Mouse (Mus musculus): ENCODE data around the gene Fgf16.

Fgf16 gene

DNA sequence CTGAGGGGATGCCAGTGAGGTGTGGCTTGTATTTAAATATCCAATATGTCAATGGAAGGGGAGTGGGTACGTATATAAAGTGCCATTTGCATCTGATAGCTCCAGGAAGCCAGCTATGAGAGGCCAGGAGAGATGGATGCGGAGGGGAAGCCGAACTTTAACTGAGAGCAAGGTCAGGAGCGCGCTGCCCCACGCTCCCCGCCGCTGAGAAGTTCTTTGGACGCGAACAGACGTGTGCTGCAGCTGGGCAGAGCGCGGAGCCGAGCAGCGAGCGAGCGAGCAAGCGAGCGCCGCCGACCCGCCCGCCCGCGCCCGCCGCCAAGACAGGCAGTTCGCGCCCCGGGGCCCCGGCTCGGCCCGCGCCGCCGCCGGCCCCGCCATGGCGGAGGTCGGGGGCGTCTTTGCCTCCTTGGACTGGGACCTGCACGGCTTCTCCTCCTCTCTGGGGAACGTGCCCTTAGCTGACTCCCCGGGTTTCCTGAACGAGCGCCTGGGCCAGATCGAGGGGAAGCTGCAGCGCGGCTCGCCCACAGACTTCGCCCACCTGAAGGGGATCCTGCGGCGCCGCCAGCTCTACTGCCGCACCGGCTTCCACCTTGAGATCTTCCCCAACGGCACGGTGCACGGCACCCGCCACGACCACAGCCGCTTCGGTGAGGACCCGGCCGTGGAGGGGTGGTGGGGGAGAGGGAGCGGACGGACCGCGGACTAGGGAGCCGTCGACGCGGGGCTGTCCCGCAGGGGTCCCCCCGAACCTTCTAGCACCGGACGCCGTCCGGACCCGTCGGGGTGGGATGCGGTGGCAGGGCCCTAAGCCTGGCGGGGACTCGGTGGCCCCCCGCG is at the start of gene Fgf16:
TSS of gene Fgf16 (plus strand) at position 118 of the 843 bp plus-strand sequence.
- DNase-seq (ENCODE audit: low spot score): peak; percentile 6

DNA sequence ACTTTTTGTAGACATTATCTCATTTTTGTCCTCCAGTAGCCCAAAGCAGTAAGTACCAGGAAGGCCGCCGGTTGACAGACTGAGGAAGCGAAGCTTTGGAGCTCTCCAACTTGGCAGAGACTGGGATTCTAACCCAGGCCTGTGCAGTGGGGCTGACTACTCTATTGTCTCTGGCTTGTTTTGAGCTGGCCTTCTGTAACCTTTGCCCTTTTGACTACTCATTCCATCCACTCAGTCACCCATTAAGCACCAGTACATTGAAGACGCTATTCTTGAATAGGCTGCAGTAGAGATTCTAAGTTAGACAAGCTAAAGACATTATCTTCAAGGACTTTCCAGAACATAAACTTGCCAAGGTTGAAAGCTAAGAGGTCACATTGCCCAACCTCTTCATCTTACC is 49.3 kb upstream of the Fgf16 start:
- peak; percentile 2 for DNase-seq (ENCODE audit: low spot score)

DNA sequence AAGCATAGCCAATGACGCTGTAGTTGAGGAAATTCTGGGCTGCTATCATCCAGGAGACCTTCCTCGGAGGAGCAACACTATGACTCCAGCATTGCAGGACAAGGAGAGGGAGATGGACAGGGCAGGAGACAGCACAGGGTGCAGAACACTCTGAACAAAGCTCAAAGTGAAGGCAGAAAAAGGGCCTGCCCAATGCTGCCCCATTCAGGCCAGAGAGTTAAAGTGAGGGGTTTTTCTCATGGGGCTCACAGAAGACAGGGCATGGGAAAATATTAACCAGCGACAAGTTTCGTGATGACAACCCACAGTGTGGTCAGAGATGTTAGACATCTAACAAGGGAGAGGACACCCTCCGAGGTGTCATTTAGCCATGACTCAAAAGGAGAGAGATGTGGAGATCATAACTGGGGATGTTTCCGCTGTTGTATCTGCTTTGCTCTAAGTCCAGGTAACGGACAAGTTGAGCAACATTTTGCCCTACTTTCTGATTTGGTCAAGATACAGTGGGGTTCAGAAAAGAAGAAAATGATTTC is 48.2 kb upstream of the Fgf16 start:
- DNase-seq (ENCODE audit: low spot score): no peak

DNA sequence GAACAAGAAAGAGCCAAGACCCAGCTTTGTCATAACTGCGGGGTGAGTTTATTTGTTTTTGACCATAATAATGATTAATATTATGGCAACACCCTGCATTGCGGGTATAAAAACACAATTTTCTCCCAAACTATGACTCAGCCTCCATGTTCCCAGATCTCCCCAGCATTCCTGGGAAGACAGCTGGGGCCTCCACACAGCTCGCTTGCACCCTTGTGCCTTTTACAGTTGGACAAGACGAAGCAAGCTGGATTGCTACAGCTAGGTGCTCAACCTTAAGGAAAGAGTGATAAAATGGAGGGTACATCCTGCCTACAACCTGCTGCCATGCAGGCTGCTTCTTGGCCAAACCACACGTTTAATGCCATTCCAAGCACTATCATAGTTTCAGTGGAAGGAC is 45.7 kb upstream of the Fgf16 start:
- no peak for DNase-seq (ENCODE audit: low spot score)

DNA sequence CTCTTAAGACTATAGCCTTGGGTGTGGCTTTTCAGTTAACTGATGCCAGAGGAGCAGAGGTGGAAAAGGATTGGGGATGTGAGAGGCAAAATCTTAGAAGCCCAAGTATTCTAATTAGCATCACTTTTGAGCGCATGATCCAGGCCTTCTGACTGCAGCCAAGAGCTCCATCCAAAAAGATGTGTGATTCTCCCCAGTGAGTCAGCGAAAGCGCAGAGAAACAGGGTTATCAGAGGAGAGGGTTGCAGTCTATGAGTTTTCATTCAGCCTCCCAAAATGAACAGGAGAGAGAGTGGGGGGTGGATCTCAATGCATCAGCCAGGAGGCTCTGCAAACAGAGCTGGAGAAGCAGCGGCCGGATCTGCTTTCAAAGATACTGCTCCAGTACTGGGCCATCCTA is 45.1 kb upstream of the Fgf16 start:
- no peak for DNase-seq (ENCODE audit: low spot score)

DNA sequence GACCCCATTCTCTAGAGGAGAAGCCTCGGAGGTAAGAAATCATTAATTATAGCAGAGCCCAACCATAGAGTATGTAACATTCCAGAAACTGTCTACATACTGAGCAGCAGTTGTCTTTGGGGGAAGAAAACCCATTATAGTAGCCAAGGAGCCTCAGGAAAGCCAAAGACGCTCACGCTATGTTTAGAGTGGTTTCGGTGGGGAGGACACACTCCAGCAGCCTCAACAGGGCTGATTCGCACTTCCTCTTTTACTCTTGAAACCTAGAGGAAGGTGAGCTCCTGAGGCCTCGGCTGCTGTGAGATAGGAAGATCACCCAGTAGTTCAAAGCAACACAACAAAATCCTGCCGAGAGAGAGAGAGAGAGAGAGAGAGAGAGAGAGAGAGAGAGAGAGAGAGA is 39.9 kb upstream of the Fgf16 start:
- DNase-seq (ENCODE audit: low spot score): no peak

DNA sequence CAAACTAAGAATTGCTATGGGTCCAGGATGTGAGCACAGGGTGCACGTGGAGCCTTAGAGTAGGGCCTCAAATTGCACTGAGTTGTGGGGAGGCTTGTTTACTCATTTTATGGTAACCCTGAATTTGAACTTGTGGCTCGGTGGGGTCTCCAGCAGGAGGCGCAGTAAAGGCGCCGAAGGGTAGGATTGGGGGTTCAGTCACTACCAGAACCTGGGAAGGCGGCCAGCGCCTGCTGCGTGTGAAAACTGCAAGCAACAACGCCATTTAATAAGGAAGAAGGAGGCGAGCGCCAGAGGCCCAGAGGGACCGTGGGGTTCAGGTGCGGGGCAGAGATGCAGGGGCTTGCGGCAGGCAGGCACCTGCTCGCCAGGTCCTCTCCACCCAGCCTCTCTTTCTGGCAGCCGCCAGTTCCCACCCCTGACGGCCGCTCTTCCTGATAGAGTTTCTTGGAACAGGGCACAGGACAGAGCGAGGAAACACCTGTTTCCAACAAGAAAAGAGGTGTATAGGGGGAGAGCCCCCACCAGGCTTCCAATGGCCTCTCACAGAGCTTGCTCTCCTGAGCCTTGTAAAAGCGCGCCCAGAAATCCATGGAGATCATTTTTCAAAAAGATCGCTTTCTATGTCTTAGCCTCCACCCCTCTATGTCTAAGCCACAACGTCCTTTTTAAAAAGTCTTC is 1.1 kb upstream of the Fgf16 start:
- DNase-seq (ENCODE audit: low spot score): peak; percentile 2

DNA sequence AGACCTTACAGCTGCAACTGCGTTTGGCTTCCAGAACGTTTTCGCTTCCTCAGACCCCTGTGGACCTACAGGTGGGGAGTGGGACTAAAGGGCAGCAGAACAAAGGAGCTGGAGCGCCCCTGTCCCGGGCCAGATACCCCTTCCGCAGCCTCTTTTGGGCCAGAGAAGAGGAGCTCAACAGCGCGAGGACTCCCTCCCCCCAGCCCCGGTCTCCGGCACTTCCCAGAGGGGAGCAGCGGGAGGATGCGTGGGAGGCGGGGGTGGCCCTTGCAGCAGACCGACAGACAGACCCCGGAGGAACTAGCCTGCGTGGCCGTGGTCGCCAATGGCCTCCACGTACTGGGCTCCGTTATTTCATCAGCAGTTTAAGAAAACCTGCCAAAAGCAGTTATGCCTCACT is 467 bp upstream of the Fgf16 start:
- no peak for DNase-seq (ENCODE audit: low spot score)

DNA sequence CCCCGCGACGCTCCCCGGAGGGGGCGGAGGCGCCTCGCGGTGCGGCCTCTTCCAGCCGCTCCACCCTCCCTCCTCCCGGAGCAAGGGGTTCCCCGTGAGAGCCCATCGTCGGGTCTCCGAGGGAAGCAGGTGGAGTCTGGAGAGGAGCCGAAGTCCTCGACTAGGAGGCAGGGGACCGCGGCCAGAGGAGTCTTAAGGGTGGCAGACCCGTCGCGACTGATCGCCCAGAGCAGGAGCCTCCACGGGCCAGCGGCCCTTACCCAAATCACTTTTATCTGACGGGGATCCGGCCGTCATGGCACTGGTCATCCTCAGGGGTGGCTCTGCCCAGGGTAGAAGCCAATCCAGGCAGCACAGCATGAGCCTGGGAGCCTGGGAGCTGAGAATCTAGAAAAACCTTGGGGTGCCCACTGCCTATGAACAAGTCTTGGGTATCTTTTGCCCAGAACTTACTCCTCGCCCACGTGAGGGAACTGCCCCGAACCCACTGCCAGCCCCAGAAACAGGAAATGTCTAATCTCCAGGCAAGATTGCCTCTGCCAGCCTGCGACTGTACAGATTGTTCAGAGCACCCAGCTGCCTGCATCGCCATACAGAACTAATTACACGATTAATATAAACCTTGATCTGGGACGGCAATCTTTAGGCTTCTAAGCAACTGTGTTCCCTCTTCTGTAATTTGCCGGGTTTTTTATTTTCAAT is 1.1 kb downstream of the Fgf16 start:
- peak; percentile 6 for DNase-seq (ENCODE audit: low spot score)

DNA sequence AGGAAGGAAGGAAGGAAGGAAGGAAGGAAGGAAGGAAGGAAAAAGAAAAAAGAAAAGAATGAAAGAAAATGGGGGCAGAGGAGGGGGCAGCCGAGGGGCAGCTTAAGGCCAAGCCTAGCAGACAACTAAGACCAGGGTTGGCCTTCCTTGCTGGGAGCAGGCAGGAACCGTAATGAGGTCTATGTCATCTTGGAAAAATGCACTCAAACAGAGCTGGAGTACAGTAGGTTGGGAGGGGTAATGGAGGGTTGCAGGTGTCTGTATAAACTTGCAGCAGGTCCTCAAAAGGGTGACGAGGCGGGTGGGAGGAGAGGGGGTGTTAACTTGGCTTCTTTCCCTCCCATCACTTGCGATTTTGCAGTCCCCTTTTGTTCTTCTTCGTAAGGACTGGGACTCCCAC is 1.9 kb downstream of the Fgf16 start:
- peak; percentile 5 for DNase-seq (ENCODE audit: low spot score)

DNA sequence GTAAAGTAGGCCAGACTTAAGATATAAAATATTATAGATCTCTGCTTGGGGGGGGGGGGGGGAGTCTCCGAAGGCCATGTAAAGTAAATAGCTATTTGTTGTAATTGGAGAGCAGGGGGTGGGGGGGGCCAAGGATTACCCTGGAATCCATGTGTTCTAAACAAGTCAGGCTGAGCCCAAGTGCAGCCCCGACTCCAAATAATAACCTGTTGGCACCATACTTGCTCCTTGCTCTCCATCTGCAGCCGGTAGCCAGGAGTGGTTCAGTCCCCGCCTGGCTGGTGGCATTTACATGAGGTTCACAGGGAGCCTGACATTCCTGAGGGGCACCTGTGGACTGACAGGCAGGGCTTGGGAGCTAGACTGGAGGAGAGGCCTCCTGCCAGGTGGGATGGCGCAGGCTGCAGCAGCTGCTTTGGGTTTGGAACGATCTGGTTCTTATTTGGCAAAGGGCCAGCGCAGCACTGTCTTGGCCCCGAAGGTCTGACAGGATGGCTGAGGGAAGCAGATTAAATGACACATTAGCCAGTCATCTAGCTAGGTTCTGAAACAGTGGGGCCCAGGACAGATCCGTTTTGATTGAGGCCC is 3.2 kb downstream of the Fgf16 start:
- no peak for DNase-seq (ENCODE audit: low spot score)

DNA sequence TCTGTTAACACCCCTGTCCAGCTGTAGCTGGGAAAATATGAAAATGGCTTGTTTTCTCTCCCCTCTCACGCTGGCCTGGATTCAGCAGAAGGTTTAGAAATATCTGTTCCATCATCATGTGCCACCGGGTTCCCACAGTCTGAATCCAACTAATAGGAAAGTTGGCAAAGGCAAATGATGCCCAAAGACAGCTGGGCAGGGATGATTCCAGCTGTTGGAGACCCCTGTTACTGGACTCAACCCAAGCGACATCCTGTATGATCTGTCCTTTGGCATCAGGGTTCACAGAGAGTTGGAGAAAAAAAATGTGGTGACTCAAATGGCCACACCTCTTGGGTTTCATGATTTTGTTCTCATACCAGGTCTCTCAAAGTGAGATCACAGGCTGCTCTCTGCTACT is 3.9 kb downstream of the Fgf16 start:
- DNase-seq (ENCODE audit: low spot score): no peak

DNA sequence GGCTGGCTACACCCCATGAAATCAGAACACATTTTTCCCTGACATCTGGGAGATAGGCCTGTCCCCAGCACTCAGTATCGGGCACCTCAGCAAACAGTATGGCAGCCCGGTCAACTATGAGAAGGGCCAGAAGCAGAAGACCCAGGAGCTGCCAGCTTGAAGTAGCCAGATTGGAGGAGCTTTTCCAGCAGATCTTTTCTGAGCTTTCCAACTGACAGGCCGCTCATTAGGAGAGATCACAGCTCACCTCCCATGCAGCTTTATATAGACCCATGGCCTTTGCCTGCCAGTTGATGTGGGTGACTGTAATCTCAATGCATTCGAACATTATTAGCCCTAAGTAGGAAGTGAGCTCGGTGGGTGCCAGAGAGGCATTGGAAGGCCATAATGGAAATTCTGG is 9.2 kb downstream of the Fgf16 start:
- no peak for DNase-seq (ENCODE audit: low spot score)

DNA sequence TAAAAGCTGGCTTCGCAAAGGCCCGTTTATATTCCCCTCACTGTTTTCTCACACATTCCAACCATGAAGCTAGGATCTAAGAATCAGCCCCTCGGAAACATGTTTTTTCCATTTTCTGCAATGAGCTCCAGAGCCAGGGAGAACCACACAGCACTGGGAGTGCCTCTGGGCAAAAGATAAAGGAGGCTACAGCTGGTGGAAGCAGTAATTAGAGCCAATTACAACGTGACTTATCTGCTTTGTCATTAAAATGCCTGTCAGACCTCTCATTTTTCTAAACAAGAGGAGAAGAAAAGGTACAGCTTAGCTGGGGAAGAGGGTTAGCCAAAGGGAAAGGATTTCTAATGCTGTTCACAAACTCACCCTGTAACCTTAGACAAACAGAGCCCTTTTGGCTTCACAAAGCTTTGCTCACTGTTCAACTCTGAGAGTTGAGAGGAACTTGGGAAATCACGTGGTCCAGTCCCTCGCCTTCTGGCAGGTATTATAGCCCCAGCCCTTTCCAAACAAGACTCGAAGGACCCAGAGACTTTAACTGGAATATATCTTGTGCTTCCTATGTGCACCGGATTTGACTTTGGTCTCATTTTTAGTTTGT is 30.8 kb downstream of the Fgf16 start:
- DNase-seq (ENCODE audit: low spot score): no peak

DNA sequence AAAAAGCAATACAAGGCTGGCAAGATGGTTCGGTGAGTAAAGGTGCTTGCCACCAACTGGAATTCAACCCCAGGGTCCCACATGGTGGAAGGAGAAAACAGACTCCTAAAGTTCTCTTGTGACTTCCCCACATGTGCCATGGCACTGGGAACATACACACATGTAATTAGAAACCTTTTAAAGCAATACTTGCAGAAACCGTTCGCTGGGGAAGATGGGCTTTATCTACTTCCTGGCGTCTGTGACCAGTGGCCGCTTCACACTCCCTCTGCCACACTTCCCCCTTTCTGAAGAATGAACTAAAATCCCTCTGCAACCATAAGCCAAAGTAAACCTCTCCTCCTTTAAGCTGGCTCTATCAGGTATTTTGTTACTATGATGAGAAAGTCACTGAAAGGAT is 60.4 kb downstream of the Fgf16 start:
- DNase-seq (ENCODE audit: low spot score): no peak
